14 mouse cellular contexts compared by ENCODE assay signal in the genomic region with DNA sequence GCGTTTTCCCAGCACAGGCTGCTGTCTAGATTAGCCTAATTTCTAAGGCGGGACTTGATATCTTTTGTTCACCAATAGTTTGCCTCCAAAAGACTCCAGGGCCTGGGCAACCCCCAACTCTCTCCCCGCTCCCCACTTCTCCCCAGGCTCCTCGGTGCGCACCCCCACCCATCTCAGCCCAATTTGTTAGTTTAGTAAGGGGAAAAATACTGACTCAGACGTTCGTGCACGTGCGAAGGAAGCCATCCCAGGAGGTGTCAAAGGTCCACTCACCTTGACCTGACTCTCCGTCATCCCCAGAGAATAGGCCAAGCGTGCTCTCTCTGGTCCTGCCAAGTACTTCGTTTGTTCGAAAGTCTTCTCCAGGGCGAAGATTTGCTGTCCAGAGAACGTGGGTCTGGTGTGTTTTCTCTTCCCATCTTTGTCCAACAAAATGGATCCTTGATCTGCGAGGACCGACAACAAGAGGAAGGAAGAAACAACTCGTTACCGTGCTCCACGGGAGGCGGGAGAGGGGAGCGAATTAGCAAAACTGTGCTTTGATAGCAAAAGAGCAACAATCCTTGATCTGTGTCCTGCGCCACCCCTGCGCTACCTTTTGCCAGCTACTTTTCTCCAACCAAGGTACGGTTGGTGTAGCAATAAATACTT. TPM values are rescaled to one million over a fixed set of nuclear protein-coding genes. Genes with fewer than 3 reads are reported as not detected.
DNase-seq lines count a peak whose midpoint lies in the region; ATAC-seq lines count a peak whose summit lies in the region.
"Had no signal": no experiment of that assay in that cellular context is flagged by ENCODE, and none has a peak within 500 bp of the region (broad histone marks: within the 10 kb centered on the region; RNA-seq: fewer than 3 reads in every experiment).

No protein-coding gene starts in this region.

- H3K4me2 ChIP-seq in hindbrain, embryonic 12.5 days (replicated peaks) = peak overlapping the region; percentile 53
- no peak overlapping the region for H3K4me2 ChIP-seq in limb, embryonic 11.5 days (ENCODE audit: low read depth, severe bottlenecking)
- H3K4me2 ChIP-seq in stomach, embryonic 15.5 days = peak overlapping the region; percentile 1
- H3K4me2 ChIP-seq: heart, embryonic 15.5 days; liver, embryonic 11.5 days had no signal

- H3K27ac ChIP-seq in hindbrain, embryonic 12.5 days = 0 out of 2 replicates have a peak overlapping the region, but pooled peaks have one; percentile 23
- no peak overlapping the region for H3K27ac ChIP-seq in limb, embryonic 11.5 days (replicated peaks; ENCODE audit: low read depth, low read length)
- H3K27ac ChIP-seq in stomach, embryonic 15.5 days = no peak overlapping the region
- H3K27ac ChIP-seq: heart, embryonic 15.5 days; left cerebral cortex, adult 2 months had no signal

- peak overlapping the region; percentile 47 for H3K4me3 ChIP-seq in hindbrain, embryonic 12.5 days
- H3K4me3 ChIP-seq in limb, embryonic 11.5 days (ENCODE audit: low read depth, low read length) = no peak overlapping the region
- H3K4me3 ChIP-seq in stomach, embryonic 15.5 days (replicated peaks) = peak overlapping the region; percentile 50
- H3K4me3 ChIP-seq: heart, embryonic 15.5 days; left cerebral cortex, adult 2 months; myocyte had no signal

- peaks cover 24% of the 10 kb centered on the region for H3K4me1 ChIP-seq in hindbrain, embryonic 12.5 days
- peaks cover 16% of the 10 kb centered on the region for H3K4me1 ChIP-seq in limb, embryonic 11.5 days (ENCODE audit: control insufficient read depth, insufficient read depth, low read length)
- peaks cover 25% of the 10 kb centered on the region for H3K4me1 ChIP-seq in stomach, embryonic 15.5 days

- no peaks in the 10 kb centered on the region for H3K36me3 ChIP-seq in hindbrain, embryonic 12.5 days
- no peaks in the 10 kb centered on the region for H3K36me3 ChIP-seq in limb, embryonic 11.5 days (ENCODE audit: control insufficient read depth, insufficient read depth, low read length)
- H3K36me3 ChIP-seq in stomach, embryonic 15.5 days = no peaks in the 10 kb centered on the region
- H3K36me3 ChIP-seq: heart, embryonic 15.5 days had no signal

- no peaks in the 10 kb centered on the region for H3K9me3 ChIP-seq in hindbrain, embryonic 12.5 days (replicated peaks)
- H3K9me3 ChIP-seq in limb, embryonic 11.5 days (ENCODE audit: control insufficient read depth, low read length) = no peaks in the 10 kb centered on the region
- H3K9me3 ChIP-seq in stomach, embryonic 15.5 days = no peaks in the 10 kb centered on the region
- H3K9me3 ChIP-seq: heart, embryonic 15.5 days had no signal

- DNase-seq in layer of hippocampus, postnatal 10 days (ENCODE audit: low spot score in 2 of 2) = peak; percentile 8 to 25
- no peak for DNase-seq in layer of hippocampus, postnatal 14 days (ENCODE audit: low spot score in 2 of 2)
- peak; percentile 57 for DNase-seq in limb, embryonic 11.5 days (ENCODE audit: low spot score)
- no peak for DNase-seq in left cerebral cortex, adult 18-20 months (ENCODE audit: low spot score in 2 of 2)
- DNase-seq in heart, postnatal 14 days = no peak
- DNase-seq: adrenal gland, postnatal 25 days; gastrocnemius, postnatal 10 days; right cerebral cortex, postnatal 14 days had no signal

- WGBS in hindbrain, embryonic 12.5 days = 2% methylated on average over 25 of the region's 25 CpGs
- 1% methylated on average over 25 of the region's 25 CpGs for WGBS in limb, embryonic 11.5 days
- WGBS in stomach, embryonic 15.5 days = 9% methylated on average over 25 of the region's 25 CpGs

- no peak for ATAC-seq in hindbrain, embryonic 12.5 days (ENCODE audit: low FRiP score)
- no peak for ATAC-seq in limb, embryonic 11.5 days (ENCODE audit: insufficient number of reproducible peaks, low FRiP score, low TSS enrichment, low read depth)
- no peak for ATAC-seq in stomach, embryonic 15.5 days (ENCODE audit: insufficient read depth, low FRiP score, low read depth)

- intact Hi-C loops in heart, postnatal 14 days (cut with DNase I) = loop anchor here (10.0 kb wide), 1 partner anchor 297 kb away; no protein-coding TSS in a partner anchor

- peaks cover 83% of the 10 kb centered on the region for H3K27me3 ChIP-seq in hindbrain, embryonic 12.5 days
- peaks cover 79% of the 10 kb centered on the region for H3K27me3 ChIP-seq in limb, embryonic 11.5 days (ENCODE audit: control insufficient read depth, insufficient read depth, low read length)
- peaks cover 70% of the 10 kb centered on the region for H3K27me3 ChIP-seq in stomach, embryonic 15.5 days (replicated peaks)

- H3K9ac ChIP-seq in hindbrain, embryonic 12.5 days = peak overlapping the region; percentile 73
- no peak overlapping the region for H3K9ac ChIP-seq in limb, embryonic 11.5 days (ENCODE audit: low read length)
- H3K9ac ChIP-seq in stomach, embryonic 15.5 days = no peak overlapping the region
- H3K9ac ChIP-seq: heart, embryonic 15.5 days had no signal

RNA-seq across cellular contexts. Expression of a gene that starts 3.1 kb away (rescaled TPM):
- total RNA-seq in layer of hippocampus, postnatal 10 days (2021) = under 1 TPM; 0.62 to 0.91 TPM
- total RNA-seq in layer of hippocampus, postnatal 14 days (2021) = under 1 TPM; 0.48 to 0.60 TPM
- polyA plus RNA-seq in hindbrain, embryonic 12.5 days (2016; fragmentation: Nextera tagmentation; extraction: Ambion mirVana) = 18.4 and 18.9 TPM in 2 replicates
- 0.11 TPM in 1 of 2 replicates, not detected in the other for polyA plus RNA-seq in limb, embryonic 11.5 days (2014; fragmentation: Nextera tagmentation; extraction: Ambion mirVana)
- 5.2 and 7.9 TPM in 2 replicates for polyA plus RNA-seq in stomach, embryonic 15.5 days (2015; fragmentation: Nextera tagmentation; extraction: Ambion mirVana)
- total RNA-seq in left cerebral cortex, adult 18-20 months (2021) = under 1 TPM; 0.16 to 0.26 TPM
- total RNA-seq in heart, postnatal 14 days (2021) = under 1 TPM; 0.07 to 0.10 TPM
- total RNA-seq: adrenal gland, postnatal 25 days had no signal
- polyA plus RNA-seq: myocyte had no signal

Comparison
In these comparisons a context has a peak if more than half of its experiments do, and no peak if none do; other contexts are left out.
1. DNase-seq: peak in layer of hippocampus, postnatal 10 days (2 of 2) and limb, embryonic 11.5 days (single experiment); none in layer of hippocampus, postnatal 14 days (0 of 2), left cerebral cortex, adult 18-20 months (0 of 2) and heart, postnatal 14 days (0 of 2).